Mouse (Mus musculus) skeletal muscle tissue, adult 2 months (tissue): ENCODE data around the gene Dglucy.
A peak's percentile ranks its signal among the peaks of the same experiment; 100 is the strongest.

Experiments used
- DNase-seq: peaks from one replicate; pipeline ENCODE4 v3.0.0-alpha.2; 2012; ENCODE audit warnings: low read depth, low spot score

Dglucy gene

GRCm38 (mm10) chr12:100928286-100928685, 149.4 kb downstream of the Dglucy start:
- DNase-seq: no peak

GRCm38 (mm10) chr12:100931653-100932052, 152.8 kb downstream of the Dglucy start:
- no peak for DNase-seq

- no peak for DNase-seq
Observed at GRCm38 (mm10) chr12:100934796-100935195, 155.9 kb downstream of the Dglucy start.

- peak; percentile 52 for DNase-seq
Observed at GRCm38 (mm10) chr12:100936116-100936515, 157.3 kb downstream of the Dglucy start.

GRCm38 (mm10) chr12:100936737-100937136, 157.9 kb downstream of the Dglucy start:
- DNase-seq: no peak

- peak; percentile 34 for DNase-seq
Observed at GRCm38 (mm10) chr12:100937441-100938360, 158.8 kb downstream of the Dglucy start.

- no peak for DNase-seq
Observed at GRCm38 (mm10) chr12:100941361-100941760, 162.5 kb downstream of the Dglucy start.

- no peak for DNase-seq
Observed at GRCm38 (mm10) chr12:100943146-100943545, 164.3 kb downstream of the Dglucy start.

- DNase-seq: no peak
Observed at GRCm38 (mm10) chr12:100944921-100945336, 166.1 kb downstream of the Dglucy start.

- no peak for DNase-seq
Observed at GRCm38 (mm10) chr12:100945501-100945900, 166.6 kb downstream of the Dglucy start.

- no peak for DNase-seq
Observed at GRCm38 (mm10) chr12:100945948-100946347, 167.1 kb downstream of the Dglucy start.
